Mouse (Mus musculus) lung, postnatal 0 days (tissue): ENCODE measurements around the gene Lyl1. TPM values are rescaled to one million over a fixed set of nuclear protein-coding genes. Genes with fewer than 3 reads are reported as not detected.

Source experiments
- ATAC-seq: fragments of 200-750 bp; cut with Nextera tagmentation; 2 replicates; pipeline ENCODE4 v1.8.0; 2017; ENCODE audit warnings: moderate library complexity
- DNase-seq: peaks from one replicate; pipeline ENCODE4 v3.0.0-alpha.2; 2016; ENCODE audit warnings: low spot score
- H3K27ac ChIP-seq: fragments of 300-500 bp; sonication (generic); 2 replicates; pipeline ENCODE4 v1.5.1; 2014; ENCODE audit warnings: antibody characterized with exemption, mild to moderate bottlenecking, low read length, mixed read lengths
- H3K27me3 ChIP-seq: fragments of 300-500 bp; sonication (generic); replicated peaks from 2 replicates; pipeline ENCODE4 v1.6.1; 2014; ENCODE audit warnings: low read length, mixed read lengths; ENCODE audit not compliant: insufficient read depth
- H3K36me3 ChIP-seq: fragments of 300-500 bp; sonication (generic); 2 replicates; pipeline ENCODE4 v1.6.1; 2014; ENCODE audit warnings: low read length, mixed read lengths; ENCODE audit not compliant: insufficient read depth
- H3K4me1 ChIP-seq: fragments of 300-500 bp; sonication (generic); 2 replicates; pipeline ENCODE4 v1.6.1; 2014; ENCODE audit warnings: antibody characterized with exemption, low read depth, low read length, mixed read lengths; ENCODE audit not compliant: insufficient read depth
- H3K4me2 ChIP-seq: fragments of 300-500 bp; sonication (generic); replicated peaks from 2 replicates; pipeline ENCODE4 v1.6.1; 2014; ENCODE audit warnings: low read depth, mild to moderate bottlenecking, low read length, moderate library complexity, mixed read lengths
- H3K4me3 ChIP-seq: fragments of 300-500 bp; sonication (generic); 2 replicates; pipeline ENCODE4 v1.5.1; 2014; ENCODE audit warnings: low read depth, low read length
- H3K9ac ChIP-seq: fragments of 300-500 bp; sonication (generic); replicated peaks from 2 replicates; pipeline ENCODE4 v1.6.1; 2014; ENCODE audit warnings: low read depth, mild to moderate bottlenecking
- H3K9me3 ChIP-seq: fragments of 300-500 bp; sonication (generic); 2 replicates; pipeline ENCODE4 v1.6.1; 2016; ENCODE audit warnings: low read length, mixed read lengths
- CTCF ChIP-seq: IDR thresholded peaks from 2 replicates; pipeline ENCODE4 v1.5.1; 2016; ENCODE audit warnings: antibody characterized with exemption, mild to moderate bottlenecking
- EP300 ChIP-seq: IDR thresholded peaks from 2 replicates; pipeline ENCODE4 v1.6.1; 2016; ENCODE audit warnings: antibody characterized with exemption, mild to moderate bottlenecking, control low read depth
- WGBS: fragments of 180-500 bp; shearing (Covaris S2); extraction: QIAGEN DNeasy Blood & Tissue Kit; methylation state at CpG from one replicate; pipeline ENCODE4 v1.1.7; 2014; 5-methylcytosine and 5-hydroxymethylcytosine counted together
- polyA plus RNA-seq: library from polyadenylated mRNA; unstranded; fragments of >200 nt; fragmentation: Nextera tagmentation; extraction: Ambion mirVana; gene quantifications from 2 replicates; pipeline ENCODE4 v1.2.1, GENCODE M21; 2015

Lyl1 gene
- polyA plus RNA-seq, 1 experiment from 2014 or later = 11.6 TPM

GRCm38 (mm10) chr8:84728474-84728873 is 27.2 kb downstream of the Lyl1 start:
- Histone ChIP-seq H3K4me2 (no peak overlapping the region), H3K36me3 (peaks cover 10% of the 10 kb centered on the region), H3K27ac (no peak overlapping the region), H3K9ac (no peak overlapping the region), H3K4me1 (peaks cover 58% of the 10 kb centered on the region), H3K4me3 (no peak overlapping the region), H3K27me3 (no peaks in the 10 kb centered on the region), H3K9me3 (no peaks in the 10 kb centered on the region)
- TF ChIP-seq EP300 = no peak
- no peak for TF ChIP-seq CTCF
- no peak for DNase-seq
- ATAC-seq = no peak
- WGBS = 67% methylated on average over 3 of the region's 3 CpGs

DNA sequence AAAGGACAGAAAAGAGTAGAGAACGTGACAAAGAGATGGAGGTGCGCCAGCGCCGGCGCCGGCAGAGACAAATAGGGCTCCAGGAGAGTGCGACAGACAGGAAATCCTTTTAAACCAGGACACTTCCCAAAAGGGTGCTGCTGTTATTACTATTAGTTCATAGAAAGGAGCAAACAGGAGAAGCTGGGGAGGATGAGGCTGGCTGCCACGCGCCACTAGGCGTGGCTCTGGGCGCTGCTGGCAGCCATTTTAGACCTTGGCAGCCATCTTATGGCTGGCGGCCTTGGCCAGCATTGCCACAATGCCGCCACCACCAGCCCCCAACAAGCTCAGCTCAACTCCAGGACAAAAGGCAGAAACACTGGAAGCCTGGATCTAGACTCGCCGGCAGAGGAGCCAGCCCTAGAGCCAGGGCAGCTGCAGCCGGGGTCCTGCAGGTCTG is 28.7 kb downstream of the Lyl1 start:
- H3K9ac ChIP-seq = no peak overlapping the region
- H3K9me3 ChIP-seq = no peaks in the 10 kb centered on the region
- 0 out of 2 replicates have a peak overlapping the region, but pooled peaks have one; percentile 1 for H3K27ac ChIP-seq
- 78% methylated on average over 16 of the region's 16 CpGs for WGBS
- H3K27me3 ChIP-seq = no peaks in the 10 kb centered on the region
- H3K4me1 ChIP-seq = peaks cover 50% of the 10 kb centered on the region
- no peak for DNase-seq
- TF ChIP-seq CTCF = no peak
- TF ChIP-seq EP300 = peak; percentile 78; the same call in 1 of the 2 replicates
- peak; percentile 27 for ATAC-seq
- H3K4me2 ChIP-seq = no peak overlapping the region
- peaks cover 3% of the 10 kb centered on the region for H3K36me3 ChIP-seq
- no peak overlapping the region for H3K4me3 ChIP-seq

DNA sequence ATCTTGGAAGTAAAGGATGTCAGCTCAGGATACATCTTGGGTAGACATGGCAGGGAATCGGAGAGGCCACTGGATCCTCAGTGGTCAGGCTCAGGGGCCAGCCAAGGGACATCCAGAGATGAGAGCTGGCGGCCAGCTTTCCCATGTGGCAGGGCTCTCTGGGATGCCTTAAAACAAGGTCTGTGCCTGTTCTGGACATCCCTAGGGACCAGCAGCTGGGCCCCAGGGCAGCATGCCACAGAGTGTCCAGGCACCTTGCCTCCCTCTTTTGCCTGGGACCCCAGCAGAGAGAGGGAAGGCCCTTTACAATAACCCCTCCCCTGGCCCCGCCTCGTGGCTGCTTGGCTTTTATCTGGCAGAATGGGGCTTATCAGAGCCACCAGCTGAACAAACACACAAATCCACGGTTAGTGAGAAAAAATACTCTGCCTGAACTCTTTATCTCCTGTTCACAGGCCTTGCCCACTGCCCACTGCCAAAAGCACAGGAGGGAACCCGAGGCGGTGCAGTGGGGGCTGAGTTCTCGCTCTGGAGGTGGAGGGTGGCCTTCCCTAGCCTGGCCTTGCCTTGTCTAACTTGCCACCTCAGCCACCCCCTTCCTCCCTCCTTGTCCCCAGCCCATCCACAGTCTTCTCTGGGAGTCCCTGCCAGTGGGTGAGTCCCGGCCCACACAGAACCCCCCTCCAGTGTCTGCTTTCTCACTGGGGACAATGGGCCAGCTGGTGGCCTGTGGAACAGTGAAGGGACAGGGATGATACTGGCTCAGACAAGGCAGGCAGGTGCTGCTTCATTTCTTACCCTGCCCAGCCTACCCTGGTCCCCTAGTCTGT is 29.5 kb downstream of the Lyl1 start:
- TF ChIP-seq CTCF (no peak), EP300 (no peak)

DNA sequence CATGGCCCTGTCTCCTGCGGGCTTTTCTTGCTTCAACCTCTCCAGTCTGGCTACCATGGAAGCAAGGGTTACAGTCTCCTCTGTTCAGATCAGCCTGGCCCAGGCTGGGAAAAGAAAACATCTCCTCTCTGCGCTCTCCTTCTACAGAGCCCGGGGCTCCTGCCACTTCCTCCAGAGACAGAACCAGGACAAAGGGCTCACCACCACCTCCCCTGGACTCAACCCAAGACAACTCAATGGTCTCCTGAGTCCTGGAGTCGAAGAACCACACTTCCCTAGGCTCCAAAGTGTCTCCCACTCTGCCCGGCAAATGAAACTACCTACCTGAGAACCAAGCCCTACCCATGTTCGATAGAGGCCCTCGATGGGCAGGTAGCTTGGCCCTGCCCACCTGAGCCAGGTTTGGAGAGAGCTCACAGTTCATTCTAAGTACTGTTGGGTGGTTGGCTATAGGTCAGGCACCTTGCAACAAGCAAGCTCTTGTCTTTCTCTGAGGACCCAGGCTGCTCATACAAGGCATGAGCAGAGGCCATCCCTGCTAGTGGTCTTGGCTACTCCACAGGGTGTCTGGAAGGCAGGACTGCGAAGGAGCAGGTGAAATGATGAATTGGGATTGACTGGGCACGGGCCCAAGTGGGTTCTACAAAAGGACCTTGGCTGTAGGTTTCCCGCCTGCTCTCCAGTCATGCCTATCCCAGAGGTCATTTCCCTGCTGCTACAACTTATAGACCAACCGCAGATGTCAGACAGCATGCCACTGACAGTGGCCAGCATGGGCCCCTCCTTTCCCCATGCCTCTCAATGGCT is 30.3 kb downstream of the Lyl1 start:
- WGBS = 40% methylated on average over 11 of the region's 11 CpGs
- Histone ChIP-seq H3K9ac (peak overlapping the region; percentile 23; the same call in 1 of the 2 replicates), H3K4me3 (no peak overlapping the region), H3K36me3 (no peaks in the 10 kb centered on the region; the same call in 1 of the 2 replicates), H3K27me3 (no peaks in the 10 kb centered on the region), H3K9me3 (no peaks in the 10 kb centered on the region), H3K4me1 (peaks cover 36% of the 10 kb centered on the region), H3K27ac (peak overlapping the region; percentile 54; the same call in 1 of the 2 replicates), H3K4me2 (no peak overlapping the region)
- ATAC-seq (peak; percentile 11; the same call in 1 of the 2 replicates), DNase-seq (peak; percentile 43)
- no peak for TF ChIP-seq CTCF
- no peak for TF ChIP-seq EP300

More for the DNA sequence above, 29.5 kb downstream of the Lyl1 start:
- Histone ChIP-seq H3K4me2 (no peak overlapping the region), H3K9me3 (no peaks in the 10 kb centered on the region), H3K4me3 (no peak overlapping the region), H3K4me1 (peaks cover 42% of the 10 kb centered on the region), H3K27me3 (no peaks in the 10 kb centered on the region), H3K36me3 (no peaks in the 10 kb centered on the region; the same call in 1 of the 2 replicates), H3K27ac (peak overlapping the region; percentile 54; the same call in 1 of the 2 replicates), H3K9ac (peak overlapping the region; percentile 23; the same call in 1 of the 2 replicates)
- WGBS = 42% methylated on average over 9 of the region's 9 CpGs
- DNase-seq (no peak), ATAC-seq (peak; percentile 9)

GRCm38 (mm10) chr8:84732545-84732944 is 31.3 kb downstream of the Lyl1 start:
- no peak for ATAC-seq
- Histone ChIP-seq H3K27ac (no peak overlapping the region), H3K4me3 (no peak overlapping the region), H3K9ac (no peak overlapping the region), H3K36me3 (no peaks in the 10 kb centered on the region; the same call in 1 of the 2 replicates), H3K4me1 (peaks cover 36% of the 10 kb centered on the region), H3K9me3 (no peaks in the 10 kb centered on the region), H3K4me2 (no peak overlapping the region), H3K27me3 (no peaks in the 10 kb centered on the region)
- DNase-seq = no peak
- TF ChIP-seq CTCF (no peak), EP300 (no peak)
- WGBS = 43% methylated on average over 5 of the region's 5 CpGs

- no peaks in the 10 kb centered on the region for H3K27me3 ChIP-seq
- H3K4me3 ChIP-seq = no peak overlapping the region
- WGBS = 50% methylated on average over 5 of the region's 6 CpGs
- no peak overlapping the region for H3K27ac ChIP-seq
- DNase-seq = no peak
- H3K4me1 ChIP-seq = peaks cover 40% of the 10 kb centered on the region
- no peaks in the 10 kb centered on the region for H3K36me3 ChIP-seq
- H3K4me2 ChIP-seq = no peak overlapping the region
- no peak; the same call in 1 of the 2 replicates for ATAC-seq
- no peak for TF ChIP-seq CTCF
- TF ChIP-seq EP300 = no peak
- no peaks in the 10 kb centered on the region for H3K9me3 ChIP-seq
- no peak overlapping the region for H3K9ac ChIP-seq
These were observed 31.7 kb downstream of the Lyl1 start for GRCm38 (mm10) chr8:84732996-84733395.
